Mouse (Mus musculus) stomach, postnatal 0 days (tissue): ENCODE measurements at regions not wholly inside any gene's neighbourhood (a gene's known extent, or its start where the extent isn't known, plus 50 kb on each side); places are given as distances from the start of the nearest gene placed in this dataset.

ENCODE experiments used
- CTCF ChIP-seq: IDR thresholded peaks from 2 replicates; pipeline ENCODE4 v1.5.1; 2016; ENCODE audit warnings: antibody characterized with exemption, low read depth, mild to moderate bottlenecking, moderate library complexity
- EP300 ChIP-seq: optimal IDR thresholded peaks from 2 replicates; pipeline ENCODE3; 2016; ENCODE audit warnings: antibody characterized with exemption

DNA sequence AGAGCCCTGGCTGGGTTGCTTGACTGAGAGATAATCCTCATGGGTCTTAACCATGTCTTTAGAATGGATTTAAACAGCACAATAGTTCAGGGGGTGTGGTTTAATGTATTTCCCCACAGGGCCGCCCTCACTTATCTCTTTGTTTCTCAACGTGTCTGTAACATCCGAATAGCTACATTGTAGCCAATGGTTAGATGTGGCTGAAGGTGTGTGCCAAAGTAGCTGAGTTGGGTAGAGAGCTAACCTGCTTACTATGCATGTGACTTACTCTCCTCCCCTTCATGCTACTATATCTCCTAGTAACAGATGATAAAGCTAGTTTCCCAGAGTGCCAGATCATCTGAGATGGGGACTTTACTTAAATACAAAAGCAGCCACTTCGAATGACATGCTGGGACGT is 213.2 kb upstream of the Prok2 start:
- TF ChIP-seq CTCF (no peak), EP300 (no peak)
